Mouse (Mus musculus) forebrain, embryonic 16.5 days (tissue): ENCODE results near the gene Bcl6b. TPM values are rescaled to one million over a fixed set of nuclear protein-coding genes. Genes with fewer than 3 reads are reported as not detected.

ENCODE experiments used
- ATAC-seq: fragments of 200-750 bp; cut with Nextera tagmentation; 2 replicates; pipeline ENCODE4 v1.8.0; 2017; ENCODE audit warnings: mild to moderate bottlenecking, moderate library complexity
- H3K27ac ChIP-seq: fragments of 300-500 bp; sonication (generic); 2 replicates; pipeline ENCODE4 v1.5.1; 2014; ENCODE audit warnings: low read length, control low read depth
- H3K27me3 ChIP-seq: fragments of 300-500 bp; sonication (generic); replicated peaks from 2 replicates; pipeline ENCODE4 v1.6.1; 2014; ENCODE audit warnings: low read length; ENCODE audit not compliant: control insufficient read depth, insufficient read depth
- H3K36me3 ChIP-seq: fragments of 300-500 bp; sonication (generic); 2 replicates; pipeline ENCODE4 v1.6.1; 2014; ENCODE audit not compliant: control insufficient read depth, insufficient read depth
- H3K4me1 ChIP-seq: fragments of 300-500 bp; sonication (generic); replicated peaks from 2 replicates; pipeline ENCODE4 v1.6.1; 2014; ENCODE audit warnings: low read length; ENCODE audit not compliant: control insufficient read depth, insufficient read depth
- H3K4me2 ChIP-seq: fragments of 300-500 bp; sonication (generic); 2 replicates; pipeline ENCODE4 v1.6.1; 2014; ENCODE audit warnings: mild to moderate bottlenecking, low read length, control low read depth
- H3K4me3 ChIP-seq: fragments of 300-500 bp; sonication (generic); replicated peaks from 2 replicates; pipeline ENCODE4 v1.5.1; 2014; ENCODE audit warnings: mild to moderate bottlenecking, low read length, control low read depth
- H3K9ac ChIP-seq: fragments of 300-500 bp; sonication (generic); replicated peaks from 2 replicates; pipeline ENCODE4 v1.6.1; 2014; ENCODE audit warnings: low read depth, low read length, control low read depth
- H3K9me3 ChIP-seq: fragments of 300-500 bp; sonication (generic); 2 replicates; pipeline ENCODE4 v1.6.1; 2016; ENCODE audit warnings: low read length; ENCODE audit not compliant: control insufficient read depth
- WGBS: fragments of 180-500 bp; shearing (Covaris S2); extraction: QIAGEN DNeasy Blood & Tissue Kit; methylation state at CpG from one replicate; pipeline ENCODE4 v1.1.7; 2014; 5-methylcytosine and 5-hydroxymethylcytosine counted together
- polyA plus RNA-seq: library from polyadenylated mRNA; unstranded; fragments of >200 nt; fragmentation: Nextera tagmentation; extraction: Ambion mirVana; gene quantifications from 2 replicates; pipeline ENCODE4 v1.2.1, GENCODE M21; 2015

Gene Bcl6b
- polyA plus RNA-seq, 1 experiment from 2014 or later: 6.9 TPM

DNA sequence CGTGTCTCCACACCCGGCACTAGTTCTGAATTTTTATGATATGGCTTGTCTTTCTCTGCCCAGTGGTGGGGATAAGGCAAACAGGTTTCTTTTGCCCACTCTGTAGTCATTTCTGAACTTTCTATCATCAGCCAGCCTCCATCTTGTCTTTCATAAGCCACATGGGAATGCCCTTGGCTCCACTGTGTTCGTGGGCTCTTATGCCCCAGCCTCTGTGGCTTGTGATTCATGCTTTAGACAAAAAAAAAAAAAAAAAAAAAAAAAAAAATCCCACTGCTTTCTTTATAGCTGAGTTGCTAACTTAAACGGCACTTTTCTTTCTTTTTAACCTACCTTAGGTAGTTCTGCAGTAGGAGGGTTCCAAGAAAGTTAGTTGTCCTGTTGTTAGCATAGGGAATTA lies 37.4 kb downstream of the Bcl6b start:
- Histone ChIP-seq H3K4me2 (no peak overlapping the region), H3K27ac (no peak overlapping the region), H3K36me3 (no peaks in the 10 kb centered on the region), H3K4me3 (no peak overlapping the region), H3K4me1 (no peaks in the 10 kb centered on the region), H3K9ac (no peak overlapping the region), H3K27me3 (no peaks in the 10 kb centered on the region), H3K9me3 (no peaks in the 10 kb centered on the region)
- no peak for ATAC-seq
- 75% methylated on average over 4 of the region's 4 CpGs for WGBS

DNA sequence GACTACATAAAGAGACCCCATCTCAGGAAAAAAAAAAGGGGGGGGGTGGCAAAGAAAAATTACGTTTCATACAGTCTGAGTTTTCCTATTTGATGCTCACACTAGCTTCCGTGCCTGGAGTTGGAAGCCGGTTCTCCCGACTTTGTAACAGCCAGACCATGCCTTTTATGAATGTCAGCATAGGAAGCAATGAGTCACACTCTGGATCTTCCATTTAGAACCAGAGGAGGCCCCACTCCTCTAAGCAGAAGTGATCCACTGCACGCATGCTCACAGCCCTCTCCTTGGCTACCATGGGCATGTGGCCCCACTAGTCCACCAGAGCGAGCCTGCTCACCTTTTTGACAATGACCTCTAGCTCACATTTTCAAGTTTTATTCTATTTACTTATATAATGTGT lies 38.4 kb downstream of the Bcl6b start:
- Histone ChIP-seq H3K4me2 (no peak overlapping the region), H3K36me3 (no peaks in the 10 kb centered on the region), H3K9ac (no peak overlapping the region), H3K27me3 (no peaks in the 10 kb centered on the region), H3K4me3 (no peak overlapping the region), H3K27ac (no peak overlapping the region), H3K4me1 (no peaks in the 10 kb centered on the region), H3K9me3 (no peaks in the 10 kb centered on the region)
- 87% methylated on average over 6 of the region's 6 CpGs for WGBS
- ATAC-seq: no peak

GRCm38 (mm10) chr11:70189319-70190134 lies 40.1 kb downstream of the Bcl6b start:
- no peak for ATAC-seq
- H3K4me1 ChIP-seq: no peaks in the 10 kb centered on the region
- 92% methylated on average over 28 of the region's 28 CpGs for WGBS
- no peaks in the 10 kb centered on the region for H3K9me3 ChIP-seq
- no peaks in the 10 kb centered on the region for H3K36me3 ChIP-seq
- H3K4me2 ChIP-seq: no peak overlapping the region
- H3K9ac ChIP-seq: no peak overlapping the region
- no peak overlapping the region for H3K4me3 ChIP-seq
- H3K27ac ChIP-seq: no peak overlapping the region
- H3K27me3 ChIP-seq: no peaks in the 10 kb centered on the region

GRCm38 (mm10) chr11:70185120-70185519 lies 44.5 kb downstream of the Bcl6b start:
- 85% methylated on average over 7 of the region's 7 CpGs for WGBS
- Histone ChIP-seq H3K36me3 (no peaks in the 10 kb centered on the region), H3K4me2 (no peak overlapping the region), H3K4me3 (no peak overlapping the region), H3K9ac (no peak overlapping the region), H3K27ac (no peak overlapping the region), H3K4me1 (no peaks in the 10 kb centered on the region), H3K9me3 (no peaks in the 10 kb centered on the region), H3K27me3 (no peaks in the 10 kb centered on the region)
- ATAC-seq: no peak

- H3K4me2 ChIP-seq: no peak overlapping the region
- no peaks in the 10 kb centered on the region for H3K4me1 ChIP-seq
- WGBS: 89% methylated on average over 4 of the region's 4 CpGs
- ATAC-seq: no peak
- H3K9me3 ChIP-seq: no peaks in the 10 kb centered on the region
- H3K9ac ChIP-seq: no peak overlapping the region
- H3K27me3 ChIP-seq: no peaks in the 10 kb centered on the region
- H3K36me3 ChIP-seq: no peaks in the 10 kb centered on the region
- no peak overlapping the region for H3K4me3 ChIP-seq
- no peak overlapping the region for H3K27ac ChIP-seq
Observed at GRCm38 (mm10) chr11:70180496-70180895, 49.1 kb downstream of the Bcl6b start.

DNA sequence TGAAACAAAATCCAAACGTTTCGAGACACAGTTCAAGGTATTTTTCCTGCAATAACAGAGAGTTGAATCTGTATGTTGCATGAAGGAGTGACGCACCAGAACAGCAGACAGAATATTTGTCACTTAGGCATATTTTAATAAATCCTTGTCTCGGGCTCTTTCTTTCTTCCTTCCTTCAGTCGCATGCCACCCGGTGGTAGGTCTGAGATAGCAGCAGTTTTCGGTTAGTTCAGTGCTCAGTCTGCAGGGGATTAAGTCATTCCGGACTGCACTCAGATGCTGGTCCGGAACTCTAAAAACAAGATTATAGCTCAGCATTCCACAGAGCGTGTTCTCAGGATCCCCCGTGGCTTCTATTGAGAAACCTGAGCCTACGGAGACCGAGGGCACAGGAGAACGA lies 50.2 kb downstream of the Bcl6b start:
- H3K36me3 ChIP-seq: no peaks in the 10 kb centered on the region
- ATAC-seq: no peak
- no peak overlapping the region for H3K4me3 ChIP-seq
- no peaks in the 10 kb centered on the region for H3K27me3 ChIP-seq
- no peak overlapping the region for H3K9ac ChIP-seq
- no peaks in the 10 kb centered on the region for H3K4me1 ChIP-seq
- no peak overlapping the region for H3K4me2 ChIP-seq
- no peaks in the 10 kb centered on the region for H3K9me3 ChIP-seq
- no peak overlapping the region for H3K27ac ChIP-seq
- 31% methylated on average over 14 of the region's 14 CpGs for WGBS

DNA sequence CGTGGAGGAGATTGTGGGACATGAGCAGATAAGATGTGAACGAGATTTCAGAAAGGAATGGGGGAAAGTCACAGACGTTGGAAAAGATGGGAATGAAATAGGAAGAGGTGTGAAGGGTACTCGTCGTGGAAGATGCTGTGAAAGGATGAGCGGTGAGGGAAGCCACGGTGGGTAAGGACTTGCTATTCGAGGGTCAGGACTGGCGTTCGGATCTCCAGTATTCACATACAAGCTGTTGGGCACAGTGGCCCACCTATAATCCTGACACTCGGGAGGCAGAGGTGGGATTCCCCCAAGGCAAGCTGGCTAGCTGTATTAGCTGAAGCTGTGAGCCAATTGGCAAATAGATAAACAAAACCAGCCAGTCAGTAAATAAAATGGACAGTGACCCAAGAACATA lies 50.8 kb downstream of the Bcl6b start:
- no peaks in the 10 kb centered on the region for H3K9me3 ChIP-seq
- H3K36me3 ChIP-seq: no peaks in the 10 kb centered on the region
- no peak overlapping the region for H3K9ac ChIP-seq
- 80% methylated on average over 11 of the region's 11 CpGs for WGBS
- no peaks in the 10 kb centered on the region for H3K4me1 ChIP-seq
- H3K4me3 ChIP-seq: no peak overlapping the region
- no peak overlapping the region for H3K27ac ChIP-seq
- ATAC-seq: no peak
- no peaks in the 10 kb centered on the region for H3K27me3 ChIP-seq
- no peak overlapping the region for H3K4me2 ChIP-seq

GRCm38 (mm10) chr11:70178311-70178710 lies 51.3 kb downstream of the Bcl6b start:
- Histone ChIP-seq H3K27ac (no peak overlapping the region), H3K36me3 (no peaks in the 10 kb centered on the region), H3K27me3 (no peaks in the 10 kb centered on the region), H3K4me2 (no peak overlapping the region), H3K4me1 (no peaks in the 10 kb centered on the region), H3K9ac (no peak overlapping the region), H3K4me3 (no peak overlapping the region), H3K9me3 (no peaks in the 10 kb centered on the region)
- 85% methylated on average over 11 of the region's 11 CpGs for WGBS
- no peak for ATAC-seq

DNA sequence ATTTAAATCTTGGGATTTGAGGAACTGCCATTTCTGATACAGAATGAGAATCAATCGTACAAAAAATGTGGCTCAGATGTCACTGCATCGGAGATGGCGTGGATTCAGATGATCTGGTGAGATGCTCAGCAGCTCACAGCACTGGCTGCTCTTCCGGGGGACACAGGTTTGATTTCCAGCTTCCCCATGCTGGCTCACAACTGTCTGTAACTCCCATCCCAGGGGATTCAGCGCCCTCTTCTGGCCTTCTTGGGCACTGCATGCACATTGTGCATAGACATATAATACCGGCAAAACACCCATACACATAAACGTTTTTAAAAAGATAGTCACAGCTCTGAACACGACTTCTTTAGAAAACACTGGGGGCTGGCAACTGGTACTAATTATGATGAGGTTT lies 52.0 kb downstream of the Bcl6b start:
- H3K4me3 ChIP-seq: no peak overlapping the region
- H3K4me1 ChIP-seq: no peaks in the 10 kb centered on the region
- H3K9ac ChIP-seq: no peak overlapping the region
- H3K4me2 ChIP-seq: no peak overlapping the region
- H3K9me3 ChIP-seq: no peaks in the 10 kb centered on the region
- no peaks in the 10 kb centered on the region for H3K27me3 ChIP-seq
- H3K36me3 ChIP-seq: no peaks in the 10 kb centered on the region
- no peak overlapping the region for H3K27ac ChIP-seq
- WGBS: 68% methylated on average over 8 of the region's 8 CpGs
- ATAC-seq: no peak

GRCm38 (mm10) chr11:70174491-70174890 lies 55.1 kb downstream of the Bcl6b start:
- WGBS: 85% methylated on average over 4 of the region's 4 CpGs
- Histone ChIP-seq H3K9ac (no peak overlapping the region), H3K4me1 (no peaks in the 10 kb centered on the region), H3K36me3 (no peaks in the 10 kb centered on the region), H3K9me3 (no peaks in the 10 kb centered on the region), H3K27me3 (no peaks in the 10 kb centered on the region), H3K4me3 (no peak overlapping the region), H3K4me2 (no peak overlapping the region), H3K27ac (no peak overlapping the region)
- ATAC-seq: no peak
